In genomic region chr3:27573458-27573857, GRCm38 (mm10) we compare ENCODE assay signal across 9 mouse cellular contexts.
DNase-seq lines count a peak whose midpoint lies in the region; ATAC-seq lines count a peak whose summit lies in the region.
"Had no signal": no experiment of that assay in that cellular context is flagged by ENCODE, and none has a peak within 500 bp of the region (broad histone marks: within the 10 kb centered on the region; RNA-seq: fewer than 3 reads in every experiment).

No protein-coding gene starts in this region.

- no peaks in the 10 kb centered on the region for H3K9me3 ChIP-seq in heart, embryonic 16.5 days (replicated peaks; ENCODE audit: control insufficient read depth, low read length)
- H3K9me3 ChIP-seq in hindbrain, embryonic 13.5 days = 0 out of 2 replicates have a peak, but pooled peaks cover 4% of the 10 kb centered on the region
- no peaks in the 10 kb centered on the region for H3K9me3 ChIP-seq in midbrain, embryonic 14.5 days (ENCODE audit: control insufficient read depth, low read length)

- 75% methylated on average over 11 of the region's 11 CpGs for WGBS in heart, embryonic 16.5 days
- 15% methylated on average over 11 of the region's 11 CpGs for WGBS in hindbrain, embryonic 13.5 days
- WGBS in midbrain, embryonic 14.5 days = 36% methylated on average over 11 of the region's 11 CpGs

- H3K4me3 ChIP-seq in heart, embryonic 16.5 days (ENCODE audit: low read length) = no peak overlapping the region
- no peak overlapping the region for H3K4me3 ChIP-seq in hindbrain, embryonic 13.5 days
- H3K4me3 ChIP-seq in midbrain, embryonic 14.5 days (replicated peaks; ENCODE audit: low read depth, low read length) = no peak overlapping the region
- H3K4me3 ChIP-seq: left cerebral cortex, adult 2 months had no signal

- H3K4me2 ChIP-seq in heart, embryonic 16.5 days (ENCODE audit: low read depth, low read length) = no peak overlapping the region
- H3K4me2 ChIP-seq in hindbrain, embryonic 13.5 days = no peak overlapping the region
- H3K4me2 ChIP-seq in midbrain, embryonic 14.5 days (ENCODE audit: low read length) = no peak overlapping the region

- no peaks in the 10 kb centered on the region for H3K27me3 ChIP-seq in heart, embryonic 16.5 days (ENCODE audit: control insufficient read depth, insufficient read depth, low read length)
- H3K27me3 ChIP-seq in hindbrain, embryonic 13.5 days = no peaks in the 10 kb centered on the region
- H3K27me3 ChIP-seq in midbrain, embryonic 14.5 days (ENCODE audit: control insufficient read depth, insufficient read depth, low read length) = no peaks in the 10 kb centered on the region

- H3K9ac ChIP-seq in heart, embryonic 16.5 days (ENCODE audit: low read length) = no peak overlapping the region
- H3K9ac ChIP-seq in hindbrain, embryonic 13.5 days = no peak overlapping the region
- no peak overlapping the region for H3K9ac ChIP-seq in midbrain, embryonic 14.5 days (replicated peaks; ENCODE audit: low read length)

- intact Hi-C loops in heart, postnatal 25 days (cut with DNase I) = no loop called here

- DNase-seq in heart, postnatal 25 days (ENCODE audit: low spot score) = no peak
- peak; percentile 35 for DNase-seq in embryo, embryonic 9.5 days (ENCODE audit: extremely low spot score)
- peak; percentile 64 for DNase-seq in midbrain, embryonic 14.5 days
- no peak for DNase-seq in yolk sac, embryonic 10.5 days (ENCODE audit: low spot score)
- DNase-seq in thymus, adult 18-20 months = no peak
- no peak for DNase-seq in T-cell, adult 2 months (ENCODE audit: low spot score)

- no peak for ATAC-seq in heart, embryonic 16.5 days (replicated peaks; ENCODE audit: extremely low read depth, insufficient read depth, low FRiP score)
- ATAC-seq in hindbrain, embryonic 13.5 days (ENCODE audit: low FRiP score) = peak; percentile 64; the same call in 1 of the 2 replicates
- no peak for ATAC-seq in midbrain, embryonic 14.5 days (ENCODE audit: low FRiP score, low TSS enrichment)

- peaks cover 14% of the 10 kb centered on the region for H3K4me1 ChIP-seq in heart, embryonic 16.5 days (ENCODE audit: control insufficient read depth, insufficient read depth, low read length)
- peaks cover 34% of the 10 kb centered on the region for H3K4me1 ChIP-seq in hindbrain, embryonic 13.5 days (replicated peaks)
- H3K4me1 ChIP-seq in midbrain, embryonic 14.5 days (ENCODE audit: control insufficient read depth, insufficient read depth, low read length) = 0 out of 2 replicates have a peak, but pooled peaks cover 5% of the 10 kb centered on the region

- H3K36me3 ChIP-seq in heart, embryonic 16.5 days (ENCODE audit: control insufficient read depth, insufficient read depth) = peaks cover 3% of the 10 kb centered on the region; the same call in 1 of the 2 replicates
- no peaks in the 10 kb centered on the region for H3K36me3 ChIP-seq in hindbrain, embryonic 13.5 days
- H3K36me3 ChIP-seq in midbrain, embryonic 14.5 days (ENCODE audit: control insufficient read depth, insufficient read depth, low read length) = no peaks in the 10 kb centered on the region

- H3K27ac ChIP-seq in heart, embryonic 16.5 days (ENCODE audit: low read length) = peak overlapping the region; percentile 14; the same call in 1 of the 2 replicates
- H3K27ac ChIP-seq in hindbrain, embryonic 13.5 days = peak overlapping the region; percentile 19; the same call in 1 of the 2 replicates
- H3K27ac ChIP-seq in midbrain, embryonic 14.5 days (replicated peaks; ENCODE audit: low read depth, low read length) = peak overlapping the region; percentile 53
- H3K27ac ChIP-seq: left cerebral cortex, adult 2 months had no signal

Comparison
In these comparisons a context has a peak if more than half of its experiments do, and no peak if none do; other contexts are left out.
1. DNase-seq: peak in embryo, embryonic 9.5 days (single experiment) and midbrain, embryonic 14.5 days (single experiment); none in heart, postnatal 25 days (single experiment), yolk sac, embryonic 10.5 days (single experiment), thymus, adult 18-20 months (0 of 2) and T-cell, adult 2 months (single experiment).
2. Peak in every context shown above with its lines, with median percentiles within 50 percentile points of each other: H3K27ac ChIP-seq.